Mouse (Mus musculus) heart, embryonic 16.5 days (tissue): Measurements from ENCODE around the gene Palmd. TPM values are rescaled to one million over a fixed set of nuclear protein-coding genes. Genes with fewer than 3 reads are reported as not detected.

Experiments
- ATAC-seq: fragments of 200-750 bp; cut with Nextera tagmentation; replicated peaks from 2 replicates; pipeline ENCODE4 v1.8.0; 2017; ENCODE audit warnings: moderate number of reproducible peaks; ENCODE audit not compliant: insufficient read depth, low FRiP score; ENCODE audit errors: extremely low read depth
- H3K27ac ChIP-seq: fragments of 300-500 bp; sonication (generic); 2 replicates; pipeline ENCODE4 v1.5.1; 2014; ENCODE audit warnings: mild to moderate bottlenecking, low read length, control low read depth, moderate library complexity
- H3K27me3 ChIP-seq: fragments of 300-500 bp; sonication (generic); 2 replicates; pipeline ENCODE4 v1.6.1; 2014; ENCODE audit warnings: low read length, mixed read lengths; ENCODE audit not compliant: control insufficient read depth, insufficient read depth
- H3K36me3 ChIP-seq: fragments of 300-500 bp; sonication (generic); 2 replicates; pipeline ENCODE4 v1.6.1; 2014; ENCODE audit not compliant: control insufficient read depth, insufficient read depth
- H3K4me1 ChIP-seq: fragments of 300-500 bp; sonication (generic); 2 replicates; pipeline ENCODE4 v1.6.1; 2014; ENCODE audit warnings: low read length, mixed read lengths; ENCODE audit not compliant: control insufficient read depth, insufficient read depth
- H3K4me2 ChIP-seq: fragments of 300-500 bp; sonication (generic); 2 replicates; pipeline ENCODE4 v1.6.1; 2014; ENCODE audit warnings: low read depth, mild to moderate bottlenecking, control low read depth, low read length
- H3K4me3 ChIP-seq: fragments of 300-500 bp; sonication (generic); 2 replicates; pipeline ENCODE4 v1.5.1; 2014; ENCODE audit warnings: mild to moderate bottlenecking, control low read depth, low read length
- H3K9ac ChIP-seq: fragments of 300-500 bp; sonication (generic); 2 replicates; pipeline ENCODE4 v1.6.1; 2014; ENCODE audit warnings: low read length, control low read depth
- H3K9me3 ChIP-seq: fragments of 300-500 bp; sonication (generic); replicated peaks from 2 replicates; pipeline ENCODE4 v1.6.1; 2016; ENCODE audit warnings: low read length; ENCODE audit not compliant: control insufficient read depth
- WGBS: fragments of 180-500 bp; shearing (Covaris S2); extraction: QIAGEN DNeasy Blood & Tissue Kit; methylation state at CpG from one replicate; pipeline ENCODE4 v1.1.7; 2014; 5-methylcytosine and 5-hydroxymethylcytosine counted together
- polyA plus RNA-seq: library from polyadenylated mRNA; unstranded; fragments of >200 nt; fragmentation: Nextera tagmentation; extraction: Ambion mirVana; gene quantifications from 2 replicates; pipeline ENCODE4 v1.2.1, GENCODE M21; 2015

Gene Palmd
- polyA plus RNA-seq, 1 experiment from 2014 or later: 19.8 TPM

- no peaks in the 10 kb centered on the region for H3K4me1 ChIP-seq
- no peak overlapping the region for H3K9ac ChIP-seq
- H3K9me3 ChIP-seq: 0 out of 2 replicates have a peak, but pooled peaks cover 2% of the 10 kb centered on the region
- no peak overlapping the region for H3K4me2 ChIP-seq
- no peak overlapping the region for H3K4me3 ChIP-seq
- no peak overlapping the region for H3K27ac ChIP-seq
- H3K27me3 ChIP-seq: no peaks in the 10 kb centered on the region
- no peak for ATAC-seq
- no peaks in the 10 kb centered on the region for H3K36me3 ChIP-seq
- 44% methylated on average over 2 of the region's 2 CpGs for WGBS
Measured at GRCm38 (mm10) chr3:116986451-116986850, 17.7 kb upstream of the Palmd start.

DNA sequence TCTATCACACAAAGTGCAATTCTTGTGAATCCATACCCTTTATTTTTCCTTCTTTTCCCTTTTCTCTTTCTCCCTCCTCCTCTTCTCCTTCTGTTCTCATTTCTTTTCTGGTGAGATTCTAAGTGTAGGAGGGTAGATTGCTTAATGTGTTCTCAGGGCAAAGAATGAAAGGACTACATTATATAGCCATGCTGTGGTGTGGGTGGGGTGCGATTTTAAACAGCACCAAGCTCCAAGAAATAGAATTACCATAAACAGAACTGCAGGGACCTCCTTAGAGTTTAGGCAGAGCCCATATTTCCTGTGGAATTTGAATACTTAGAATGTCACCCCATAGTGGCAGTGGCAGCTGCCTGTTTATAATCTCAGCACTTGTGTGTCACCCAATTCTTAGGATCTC lies 17.0 kb upstream of the Palmd start:
- 52% methylated on average over 1 of the region's 1 CpGs for WGBS
- Histone ChIP-seq H3K9ac (no peak overlapping the region), H3K4me1 (no peaks in the 10 kb centered on the region), H3K36me3 (no peaks in the 10 kb centered on the region), H3K27ac (no peak overlapping the region), H3K27me3 (no peaks in the 10 kb centered on the region), H3K4me3 (no peak overlapping the region), H3K9me3 (0 out of 2 replicates have a peak, but pooled peaks cover 2% of the 10 kb centered on the region), H3K4me2 (no peak overlapping the region)
- ATAC-seq: no peak

- H3K4me3 ChIP-seq: no peak overlapping the region
- 0 out of 2 replicates have a peak, but pooled peaks cover 2% of the 10 kb centered on the region for H3K9me3 ChIP-seq
- no peaks in the 10 kb centered on the region for H3K4me1 ChIP-seq
- ATAC-seq: no peak
- no peak overlapping the region for H3K9ac ChIP-seq
- no peak overlapping the region for H3K4me2 ChIP-seq
- H3K27ac ChIP-seq: no peak overlapping the region
- H3K27me3 ChIP-seq: no peaks in the 10 kb centered on the region
- WGBS: 27% methylated on average over 1 of the region's 1 CpGs
- H3K36me3 ChIP-seq: no peaks in the 10 kb centered on the region
Measured at GRCm38 (mm10) chr3:116985042-116985455, 16.3 kb upstream of the Palmd start.

DNA sequence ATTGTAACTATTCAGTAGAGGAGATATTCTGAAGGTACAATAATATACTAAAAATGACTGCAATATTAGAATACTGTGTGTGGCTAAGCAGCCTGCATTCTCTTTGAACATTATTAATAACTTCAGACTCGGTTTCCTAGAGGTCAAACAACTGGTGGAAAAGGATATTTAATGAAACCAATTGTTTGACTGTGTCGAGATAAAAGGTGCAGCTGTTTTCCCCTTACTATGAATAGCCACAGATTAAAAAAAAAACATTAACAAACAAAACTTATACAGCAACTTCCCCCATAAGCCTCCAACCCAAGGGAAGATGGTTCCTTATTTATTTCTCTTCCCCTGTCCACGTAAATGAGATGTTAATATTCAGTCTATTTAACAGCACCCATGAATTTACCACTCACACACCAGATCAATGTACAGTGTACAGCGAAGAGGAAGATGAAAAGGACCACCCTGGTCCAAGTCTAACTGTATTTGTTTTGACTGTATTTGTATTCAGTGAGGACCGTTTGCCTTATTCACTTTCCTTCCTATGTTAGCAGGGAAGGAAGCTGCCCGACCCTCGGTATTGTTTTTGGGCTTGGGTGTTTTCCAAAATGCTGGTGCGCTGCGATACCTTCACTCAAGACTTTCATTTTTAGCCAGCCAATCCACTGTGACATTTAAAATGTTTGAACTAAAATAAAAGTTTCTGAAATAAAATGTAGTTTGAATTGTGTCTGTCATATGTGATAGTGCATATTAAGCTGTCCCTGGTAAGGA lies 13.2 kb upstream of the Palmd start:
- 0 out of 2 replicates have a peak overlapping the region, but pooled peaks have one; percentile 20 for H3K27ac ChIP-seq
- no peaks in the 10 kb centered on the region for H3K27me3 ChIP-seq
- ATAC-seq: no peak
- H3K4me1 ChIP-seq: no peaks in the 10 kb centered on the region
- H3K9me3 ChIP-seq: 0 out of 2 replicates have a peak, but pooled peaks cover 6% of the 10 kb centered on the region
- H3K9ac ChIP-seq: no peak overlapping the region
- whole genome bisulfite sequencing: 59% methylated on average over 9 of the region's 9 CpGs
- no peak overlapping the region; the same call in 1 of the 2 replicates for H3K4me2 ChIP-seq
- no peak overlapping the region for H3K4me3 ChIP-seq
- H3K36me3 ChIP-seq: no peaks in the 10 kb centered on the region

DNA sequence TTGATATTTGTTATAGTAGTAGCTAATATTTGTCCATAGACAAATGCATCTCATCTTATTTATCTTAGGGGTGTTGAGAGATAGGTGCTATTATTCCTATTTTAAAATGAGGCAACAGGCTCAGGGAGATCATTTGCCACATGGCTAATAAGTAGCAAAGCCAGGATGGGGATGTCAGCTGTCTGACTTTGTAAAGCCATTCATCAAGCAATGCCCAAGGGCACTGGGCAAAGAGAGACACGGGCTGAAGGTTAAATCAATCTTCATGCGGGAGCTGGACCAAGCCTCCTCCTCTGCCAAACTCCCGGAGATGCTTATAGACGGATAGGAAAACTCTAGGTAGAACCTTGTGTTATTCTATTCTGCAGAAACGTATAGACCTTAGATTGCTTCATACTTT lies 999 bp upstream of the Palmd start:
- WGBS: 81% methylated on average over 5 of the region's 5 CpGs
- Histone ChIP-seq H3K27ac (no peak overlapping the region), H3K4me3 (no peak overlapping the region), H3K36me3 (no peaks in the 10 kb centered on the region), H3K4me2 (no peak overlapping the region), H3K4me1 (no peaks in the 10 kb centered on the region; the same call in 1 of the 2 replicates), H3K9me3 (no peaks in the 10 kb centered on the region), H3K27me3 (no peaks in the 10 kb centered on the region), H3K9ac (no peak overlapping the region)
- ATAC-seq: no peak

- Histone ChIP-seq H3K4me2 (peak overlapping the region; percentile 75), H3K4me1 (peaks cover 4% of the 10 kb centered on the region), H3K9me3 (no peaks in the 10 kb centered on the region), H3K27ac (peak overlapping the region; percentile 86), H3K36me3 (no peaks in the 10 kb centered on the region), H3K4me3 (peak overlapping the region; percentile 62), H3K9ac (peak overlapping the region; percentile 68), H3K27me3 (no peaks in the 10 kb centered on the region)
- 21% methylated on average over 4 of the region's 5 CpGs for WGBS
- no peak for ATAC-seq
Measured at GRCm38 (mm10) chr3:116969003-116969402, 216 bp upstream of the Palmd start.

GRCm38 (mm10) chr3:116967967-116968366 lies 820 bp downstream of the Palmd start, which contains the start of gene 4930455H04Rik:
4930455H04Rik (plus strand) TSS chr3:116968267.
- Histone ChIP-seq H3K4me2 (peak within 1 kb of the TSS; percentile 75), H3K9me3 (no peaks in the 10 kb centered on the region), H3K36me3 (no peaks in the 10 kb centered on the region), H3K9ac (peak within 1 kb of the TSS; percentile 68), H3K4me1 (peaks cover 4% of the 10 kb centered on the region), H3K27ac (peak within 1 kb of the TSS; percentile 86), H3K27me3 (no peaks in the 10 kb centered on the region), H3K4me3 (peak within 1 kb of the TSS; percentile 62)
- WGBS: 49% methylated on average over 4 of the region's 4 CpGs
- ATAC-seq: no peak

DNA sequence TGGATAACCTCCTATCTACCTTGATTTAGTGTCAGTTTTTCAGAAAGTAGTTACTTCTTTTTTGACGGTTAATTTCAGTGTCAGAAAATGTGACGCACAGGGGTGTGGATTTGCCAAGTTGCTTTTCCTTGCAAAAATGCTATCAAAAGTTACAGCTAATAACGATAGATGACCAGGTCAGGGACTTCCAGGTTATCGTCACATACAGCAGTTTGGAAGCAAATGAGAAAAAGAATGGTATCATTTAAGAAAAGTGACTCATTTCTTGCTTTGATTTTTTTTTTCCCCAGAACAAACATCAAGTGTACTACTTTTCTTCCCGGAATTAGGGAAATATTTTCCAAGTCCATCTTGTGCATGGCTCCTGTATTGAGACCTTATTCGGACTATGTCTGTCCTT lies 1.4 kb downstream of the Palmd start:
- no peaks in the 10 kb centered on the region for H3K9me3 ChIP-seq
- peak overlapping the region; percentile 38 for H3K4me3 ChIP-seq
- no peaks in the 10 kb centered on the region for H3K36me3 ChIP-seq
- peak overlapping the region; percentile 79 for H3K27ac ChIP-seq
- no peaks in the 10 kb centered on the region for H3K27me3 ChIP-seq
- 69% methylated on average over 6 of the region's 6 CpGs for WGBS
- H3K4me1 ChIP-seq: peaks cover 4% of the 10 kb centered on the region
- H3K9ac ChIP-seq: peak overlapping the region; percentile 68
- peak overlapping the region; percentile 53; the same call in 1 of the 2 replicates for H3K4me2 ChIP-seq
- ATAC-seq: no peak

- Histone ChIP-seq H3K27ac (peak overlapping the region; percentile 79), H3K4me2 (peak overlapping the region; percentile 53), H3K36me3 (no peaks in the 10 kb centered on the region), H3K9ac (peak overlapping the region; percentile 68), H3K27me3 (no peaks in the 10 kb centered on the region), H3K4me3 (peak overlapping the region; percentile 38), H3K4me1 (peaks cover 4% of the 10 kb centered on the region), H3K9me3 (no peaks in the 10 kb centered on the region)
- 42% methylated on average over 6 of the region's 6 CpGs for WGBS
- peak; percentile 55; the same call in 1 of the 2 replicates for ATAC-seq
Measured at GRCm38 (mm10) chr3:116966800-116967199, 2.0 kb downstream of the Palmd start.
